Mouse (Mus musculus): Measurements from ENCODE around the gene Duxf3.

DNA sequence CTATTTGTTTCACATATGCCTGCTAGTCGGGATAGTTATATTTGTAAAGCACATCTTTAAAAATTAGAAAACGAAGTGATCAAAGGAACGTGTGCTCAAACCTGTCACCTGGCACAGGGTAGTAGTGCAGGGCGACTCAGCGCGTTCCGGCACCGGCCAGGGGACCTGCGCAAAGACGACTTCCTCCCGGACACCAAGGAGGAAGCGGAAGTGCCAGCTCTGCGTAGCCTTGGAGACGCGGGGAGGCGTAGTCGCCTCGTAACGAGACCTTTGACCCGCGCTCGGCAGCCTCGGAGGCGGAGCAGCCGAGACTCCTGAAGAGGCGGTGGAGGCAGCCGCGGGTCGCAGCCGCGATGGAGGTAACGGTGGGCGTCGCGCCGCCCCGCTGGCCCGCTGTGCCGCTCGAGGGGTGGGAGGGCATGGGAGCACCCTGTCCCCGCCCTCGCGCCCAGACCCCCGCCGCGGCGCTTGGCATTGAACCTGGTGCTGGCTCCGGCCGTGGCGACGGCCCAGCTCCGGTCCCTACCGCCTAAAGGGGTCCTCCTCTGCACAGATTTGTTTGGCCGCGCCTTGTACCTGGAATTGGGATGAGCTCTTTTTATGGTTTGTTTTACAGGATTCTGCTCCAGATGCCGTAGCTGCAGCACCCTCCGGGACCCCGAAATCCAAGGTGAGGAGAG lies 22.9 kb upstream of the Duxf3 start, which contains the start of gene Gcc2:
- TF ChIP-seq EP300 (IDR thresholded peaks at IDR 0.05; ENCODE audit: low read length), result no peak
- TF ChIP-seq CTCF (conservative IDR thresholded peaks at IDR 0.05 in 1 of 2, IDR thresholded peaks at IDR 0.05 in 1 of 2; ENCODE audit: low read depth in 2 of 2, low read length in 2 of 2), result no peak
- peak; percentile 96 for TF ChIP-seq POLR2A (IDR thresholded peaks at IDR 0.05; ENCODE audit: low read depth, low read length)
- TF ChIP-seq E2F4 (IDR thresholded peaks at IDR 0.05; ENCODE audit: insufficient replicate concordance, low read depth, low read length), result no peak
- TF ChIP-seq MAX (IDR thresholded peaks at IDR 0.05; ENCODE audit: low read length), result no peak; the same call in 1 of the 2 replicates
- TF ChIP-seq JUND (conservative IDR thresholded peaks at IDR 0.05; ENCODE audit: low read depth, low read length), result no peak
- TF ChIP-seq MYC (IDR thresholded peaks at IDR 0.05; ENCODE audit: low read depth, low read length), result peak; percentile 76
- TF ChIP-seq ZNF384 (IDR thresholded peaks at IDR 0.05; ENCODE audit: low read depth, low read length), result no peak
- no peak for TF ChIP-seq UBTF (IDR thresholded peaks at IDR 0.05; ENCODE audit: low read depth, low read length)
- TF ChIP-seq ZKSCAN1 (IDR thresholded peaks at IDR 0.05; ENCODE audit: borderline replicate concordance, low read depth, low read length), result no peak
